Mouse (Mus musculus): ENCODE measurements around the gene Aplp2. TPM values are rescaled to one million over a fixed set of nuclear protein-coding genes. Genes with fewer than 3 reads are reported as not detected.

The Aplp2 gene
- polyA plus RNA-seq, 1 experiment from 2014 or later, result 164 TPM

DNA sequence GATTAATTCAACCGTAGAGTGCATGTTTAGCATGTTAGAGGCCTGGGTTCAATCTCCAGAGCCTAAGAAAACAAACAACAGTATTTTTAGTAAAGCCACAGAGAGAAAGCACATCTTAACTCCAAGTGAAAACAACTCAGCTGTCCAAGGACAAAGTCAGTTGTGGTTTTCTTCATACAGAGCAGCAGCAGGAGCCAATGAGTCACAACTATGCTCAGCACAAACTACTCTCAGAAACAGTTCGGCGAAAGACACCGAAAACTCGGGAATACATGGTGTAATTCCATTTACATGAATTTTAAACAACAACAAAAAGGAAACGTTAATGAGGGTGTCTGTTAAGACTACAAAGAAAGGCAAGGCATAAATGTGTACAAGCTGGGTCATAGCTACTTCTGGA is 8.5 kb downstream of the Aplp2 start:
- Histone ChIP-seq H3K27ac (no peak overlapping the region), H3K36me3 (no peaks in the 10 kb centered on the region), H3K27me3 (no peaks in the 10 kb centered on the region), H3K4me1 (replicated peaks) (peaks cover 54% of the 10 kb centered on the region), H3K9ac (no peak overlapping the region), H3K4me3 (replicated peaks) (no peak overlapping the region), H3K4me2 (no peak overlapping the region), H3K9me3 (replicated peaks) (no peaks in the 10 kb centered on the region)
- no peak for DNase-seq
- ATAC-seq (ENCODE audit: low read depth), result no peak
- WGBS (ENCODE audit: insufficient replicate concordance), result 83% methylated on average over 6 of the region's 6 CpGs

DNA sequence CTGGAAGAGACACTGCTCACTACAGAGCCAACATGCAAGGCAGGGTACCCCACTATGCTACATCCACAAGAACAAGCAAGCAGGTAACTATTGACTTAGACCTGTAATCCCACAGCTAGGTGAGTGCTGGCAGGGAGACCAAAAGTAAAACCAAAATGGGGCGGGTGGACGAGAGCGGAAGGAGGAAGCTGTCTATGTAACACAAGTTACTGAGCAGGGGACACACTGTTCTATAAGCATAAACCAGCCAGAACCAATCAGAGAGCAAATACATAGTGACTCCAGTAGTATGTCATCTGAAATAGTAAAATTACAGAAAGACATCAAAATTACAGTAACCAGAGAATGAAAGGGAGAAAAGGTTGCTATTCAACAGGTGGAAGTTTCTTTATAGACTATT is 13.0 kb downstream of the Aplp2 start:
- no peaks in the 10 kb centered on the region for H3K9me3 ChIP-seq (replicated peaks)
- H3K27me3 ChIP-seq, result no peaks in the 10 kb centered on the region
- ATAC-seq (ENCODE audit: low read depth) (no peak), DNase-seq (no peak)
- H3K9ac ChIP-seq, result no peak overlapping the region
- H3K4me3 ChIP-seq (replicated peaks), result no peak overlapping the region
- H3K36me3 ChIP-seq, result peaks cover 12% of the 10 kb centered on the region
- H3K4me1 ChIP-seq (replicated peaks), result peaks cover 14% of the 10 kb centered on the region
- no peak overlapping the region for H3K4me2 ChIP-seq
- 87% methylated on average over 3 of the region's 3 CpGs for WGBS (ENCODE audit: insufficient replicate concordance)
- no peak overlapping the region for H3K27ac ChIP-seq

DNA sequence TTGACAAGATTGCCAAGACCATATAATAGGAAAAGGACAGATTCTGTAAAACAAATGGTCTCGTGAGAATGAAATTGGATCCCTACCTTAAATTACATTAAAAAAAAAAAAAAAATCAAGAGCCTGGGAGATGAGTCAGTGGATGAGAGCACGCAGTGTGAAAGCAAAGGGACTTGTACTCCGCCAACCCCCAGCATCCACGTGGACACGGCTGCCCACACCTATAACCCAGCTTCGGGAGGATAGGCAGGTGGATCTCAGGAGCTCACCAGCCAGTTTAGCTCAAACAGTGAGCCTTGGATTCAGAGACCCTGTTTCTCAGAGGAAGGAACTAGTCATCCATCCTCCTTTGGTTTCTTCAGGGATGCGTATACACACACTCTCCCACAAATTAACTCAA is 13.8 kb downstream of the Aplp2 start:
- no peaks in the 10 kb centered on the region for H3K27me3 ChIP-seq
- peaks cover 6% of the 10 kb centered on the region; the same call in 1 of the 2 replicates for H3K4me1 ChIP-seq (replicated peaks)
- WGBS (ENCODE audit: insufficient replicate concordance), result 85% methylated on average over 7 of the region's 7 CpGs
- no peak overlapping the region for H3K4me2 ChIP-seq
- H3K36me3 ChIP-seq, result peaks cover 18% of the 10 kb centered on the region
- no peak overlapping the region for H3K27ac ChIP-seq
- no peak overlapping the region for H3K4me3 ChIP-seq (replicated peaks)
- H3K9me3 ChIP-seq (replicated peaks), result no peaks in the 10 kb centered on the region
- ATAC-seq (ENCODE audit: low read depth) (no peak), DNase-seq (no peak)
- H3K9ac ChIP-seq, result no peak overlapping the region

- no peaks in the 10 kb centered on the region for H3K9me3 ChIP-seq (replicated peaks)
- H3K27me3 ChIP-seq, result no peaks in the 10 kb centered on the region
- H3K4me2 ChIP-seq, result no peak overlapping the region
- peaks cover 10% of the 10 kb centered on the region for H3K4me1 ChIP-seq (replicated peaks)
- ATAC-seq (ENCODE audit: low read depth) (no peak), DNase-seq (no peak)
- H3K36me3 ChIP-seq, result peaks cover 18% of the 10 kb centered on the region
- no peak overlapping the region for H3K4me3 ChIP-seq (replicated peaks)
- no peak overlapping the region for H3K27ac ChIP-seq
- no peak overlapping the region for H3K9ac ChIP-seq
Measured at GRCm38 (mm10) chr9:31196742-31197141, 14.9 kb downstream of the Aplp2 start.

- peaks cover 16% of the 10 kb centered on the region for H3K4me1 ChIP-seq (replicated peaks)
- no peaks in the 10 kb centered on the region for H3K27me3 ChIP-seq
- H3K27ac ChIP-seq, result no peak overlapping the region
- no peaks in the 10 kb centered on the region for H3K9me3 ChIP-seq (replicated peaks)
- H3K36me3 ChIP-seq, result peaks cover 18% of the 10 kb centered on the region
- 74% methylated on average over 1 of the region's 1 CpGs for WGBS (ENCODE audit: insufficient replicate concordance)
- no peak overlapping the region for H3K4me3 ChIP-seq (replicated peaks)
- no peak for DNase-seq
- ATAC-seq (ENCODE audit: low read depth), result no peak
- no peak overlapping the region for H3K9ac ChIP-seq
- no peak overlapping the region for H3K4me2 ChIP-seq
Measured at GRCm38 (mm10) chr9:31195573-31195972, 16.0 kb downstream of the Aplp2 start.

DNA sequence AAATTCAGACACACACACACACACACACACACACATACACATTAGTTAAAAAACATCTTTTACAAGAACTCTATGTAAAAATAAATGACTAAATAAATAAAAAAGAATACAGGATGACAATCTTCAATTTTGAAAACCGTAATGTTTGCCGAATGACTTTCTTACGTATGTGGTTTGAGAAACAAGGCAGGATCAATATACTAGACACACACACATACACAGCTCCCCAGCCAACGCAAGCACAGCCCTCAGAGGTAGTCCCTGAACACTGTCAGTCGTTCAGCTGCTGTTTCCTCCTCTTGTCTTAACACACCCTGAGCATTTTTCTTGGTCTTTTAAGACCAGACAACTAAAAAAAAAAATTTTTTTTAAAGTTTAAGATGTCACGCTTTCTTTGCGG is 19.2 kb downstream of the Aplp2 start:
- DNase-seq (no peak), ATAC-seq (ENCODE audit: low read depth) (no peak)
- Histone ChIP-seq H3K27ac (no peak overlapping the region), H3K36me3 (peaks cover 18% of the 10 kb centered on the region), H3K4me2 (no peak overlapping the region), H3K4me3 (replicated peaks) (no peak overlapping the region), H3K27me3 (no peaks in the 10 kb centered on the region), H3K4me1 (replicated peaks) (peaks cover 22% of the 10 kb centered on the region), H3K9me3 (replicated peaks) (no peaks in the 10 kb centered on the region), H3K9ac (no peak overlapping the region)
- 85% methylated on average over 7 of the region's 7 CpGs for WGBS (ENCODE audit: insufficient replicate concordance)

- no peak for DNase-seq
- WGBS (ENCODE audit: insufficient replicate concordance), result 74% methylated on average over 7 of the region's 7 CpGs
- Histone ChIP-seq H3K36me3 (peaks cover 18% of the 10 kb centered on the region), H3K9me3 (replicated peaks) (no peaks in the 10 kb centered on the region), H3K27me3 (no peaks in the 10 kb centered on the region), H3K9ac (no peak overlapping the region), H3K4me2 (no peak overlapping the region), H3K4me3 (replicated peaks) (no peak overlapping the region), H3K4me1 (replicated peaks) (peaks cover 22% of the 10 kb centered on the region), H3K27ac (no peak overlapping the region)
- peak; percentile 51 for ATAC-seq (ENCODE audit: low read depth)
Measured at GRCm38 (mm10) chr9:31191543-31191942, 20.1 kb downstream of the Aplp2 start.

DNA sequence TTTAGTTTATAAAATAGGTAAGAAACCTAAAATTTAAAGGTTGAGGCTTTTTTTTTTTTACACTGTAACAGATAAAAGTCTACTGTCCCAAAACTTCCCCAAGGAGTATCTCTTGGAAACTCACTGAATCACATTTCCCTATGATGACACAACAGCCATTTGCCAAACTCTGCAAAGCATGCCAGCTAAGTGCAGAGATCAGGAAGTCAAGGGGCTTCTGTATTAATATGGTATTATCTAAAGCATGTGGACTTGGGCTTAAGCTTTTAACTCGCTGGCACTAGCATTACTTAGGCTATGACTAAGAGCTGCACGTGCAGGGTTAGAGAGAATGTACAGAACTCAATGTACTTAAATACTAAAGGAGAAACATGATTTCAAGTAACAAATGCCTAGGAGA is 22.4 kb downstream of the Aplp2 start:
- WGBS (ENCODE audit: insufficient replicate concordance), result 78% methylated on average over 2 of the region's 2 CpGs
- Histone ChIP-seq H3K4me2 (no peak overlapping the region), H3K27me3 (no peaks in the 10 kb centered on the region), H3K36me3 (peaks cover 12% of the 10 kb centered on the region), H3K4me3 (replicated peaks) (no peak overlapping the region), H3K9me3 (replicated peaks) (no peaks in the 10 kb centered on the region), H3K9ac (no peak overlapping the region), H3K4me1 (replicated peaks) (peaks cover 25% of the 10 kb centered on the region), H3K27ac (no peak overlapping the region)
- DNase-seq (no peak), ATAC-seq (ENCODE audit: low read depth) (no peak)

- H3K4me1 ChIP-seq (replicated peaks), result peaks cover 40% of the 10 kb centered on the region
- H3K4me2 ChIP-seq, result no peak overlapping the region
- no peak overlapping the region for H3K4me3 ChIP-seq (replicated peaks)
- H3K36me3 ChIP-seq, result no peaks in the 10 kb centered on the region; the same call in 1 of the 2 replicates
- no peak overlapping the region for H3K27ac ChIP-seq
- H3K27me3 ChIP-seq, result no peaks in the 10 kb centered on the region
- no peaks in the 10 kb centered on the region for H3K9me3 ChIP-seq (replicated peaks)
- ATAC-seq (ENCODE audit: low read depth) (no peak), DNase-seq (no peak)
- H3K9ac ChIP-seq, result no peak overlapping the region
- 92% methylated on average over 5 of the region's 5 CpGs for WGBS (ENCODE audit: insufficient replicate concordance)
Measured at GRCm38 (mm10) chr9:31184439-31184838, 27.2 kb downstream of the Aplp2 start.

- H3K4me2 ChIP-seq, result no peak overlapping the region
- DNase-seq (no peak), ATAC-seq (ENCODE audit: low read depth) (no peak)
- H3K4me1 ChIP-seq (replicated peaks), result peaks cover 37% of the 10 kb centered on the region
- no peaks in the 10 kb centered on the region for H3K9me3 ChIP-seq (replicated peaks)
- H3K9ac ChIP-seq, result no peak overlapping the region
- H3K27me3 ChIP-seq, result no peaks in the 10 kb centered on the region
- WGBS (ENCODE audit: insufficient replicate concordance), result 67% methylated on average over 4 of the region's 4 CpGs
- no peak overlapping the region for H3K27ac ChIP-seq
- peaks cover 3% of the 10 kb centered on the region; the same call in 1 of the 2 replicates for H3K36me3 ChIP-seq
- H3K4me3 ChIP-seq (replicated peaks), result no peak overlapping the region
Measured at GRCm38 (mm10) chr9:31183061-31183460, 28.6 kb downstream of the Aplp2 start.

- no peaks in the 10 kb centered on the region for H3K9me3 ChIP-seq (replicated peaks)
- ATAC-seq (ENCODE audit: low read depth) (no peak), DNase-seq (no peak)
- 76% methylated on average over 10 of the region's 10 CpGs for WGBS (ENCODE audit: insufficient replicate concordance)
- no peak overlapping the region for H3K9ac ChIP-seq
- no peak overlapping the region for H3K4me2 ChIP-seq
- H3K4me1 ChIP-seq (replicated peaks), result peaks cover 34% of the 10 kb centered on the region
- H3K4me3 ChIP-seq (replicated peaks), result no peak overlapping the region
- H3K27me3 ChIP-seq, result no peaks in the 10 kb centered on the region
- H3K36me3 ChIP-seq, result peaks cover 19% of the 10 kb centered on the region
- no peak overlapping the region for H3K27ac ChIP-seq
Measured at GRCm38 (mm10) chr9:31181291-31182085, 30.1 kb downstream of the Aplp2 start.

DNA sequence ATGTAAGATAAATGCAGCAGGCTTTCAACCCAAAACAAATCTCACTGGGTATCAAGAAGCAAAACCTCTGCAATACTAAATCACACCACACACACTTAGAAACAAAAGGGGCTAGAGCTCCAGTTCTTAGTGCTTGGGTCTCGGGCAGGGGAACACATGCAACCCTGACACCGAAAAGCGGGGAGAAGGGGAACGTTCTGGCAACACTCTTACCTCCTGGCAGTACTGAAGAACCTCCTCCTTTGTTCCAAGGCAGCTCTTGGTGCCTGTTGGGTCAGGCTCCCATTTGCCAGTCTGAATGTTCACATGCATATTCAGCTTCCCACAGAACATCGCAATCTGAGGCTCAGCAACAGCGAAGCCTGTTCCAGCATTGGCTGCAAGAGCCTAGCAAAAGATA is 33.9 kb downstream of the Aplp2 start:
- DNase-seq, result no peak
- no peak overlapping the region for H3K4me3 ChIP-seq (replicated peaks)
- 94% methylated on average over 6 of the region's 6 CpGs for WGBS (ENCODE audit: insufficient replicate concordance)
- no peaks in the 10 kb centered on the region for H3K9me3 ChIP-seq (replicated peaks)
- no peak for ATAC-seq (ENCODE audit: low read depth)
- H3K36me3 ChIP-seq, result peaks cover 45% of the 10 kb centered on the region
- no peaks in the 10 kb centered on the region for H3K27me3 ChIP-seq
- H3K4me2 ChIP-seq, result no peak overlapping the region
- no peak overlapping the region for H3K9ac ChIP-seq
- peaks cover 26% of the 10 kb centered on the region for H3K4me1 ChIP-seq (replicated peaks)
- H3K27ac ChIP-seq, result no peak overlapping the region

All from liver, embryonic 13.5 days (tissue).